Mouse (Mus musculus) MEL (cell line): Measurements from ENCODE around the gene Aplf. TPM values are rescaled to one million over a fixed set of nuclear protein-coding genes. Genes with fewer than 3 reads are reported as not detected.

Experiments used
- DNase-seq: peaks from one replicate; pipeline ENCODE4 v3.0.0; 2011; ENCODE audit warnings: low read depth, low spot score
- H3K27ac ChIP-seq: 2 replicates; pipeline ENCODE4 v1.5.1; 2012; ENCODE audit warnings: low read depth, mild to moderate bottlenecking, control low read depth, low read length, moderate library complexity; ENCODE audit not compliant: control insufficient read depth
- H3K27me3 ChIP-seq, 2 experiments: fragments of 150-350 bp in 1 of 2; sonication (generic) in 1 of 2; 2 replicates each; pipeline ENCODE4 v1.6.1; 2012; ENCODE audit warnings: low read length in 2 of 2, mild to moderate bottlenecking in 2 of 2, improper control_type of control experiment in 1 of 2, moderate library complexity in 1 of 2; ENCODE audit not compliant: insufficient read depth in 2 of 2, control insufficient read depth in 1 of 2
- H3K36me3 ChIP-seq, 2 experiments: 2 replicates each; pipeline ENCODE4 v1.6.1; 2012 to 2014; ENCODE audit warnings: low read length in 2 of 2, improper control_type of control experiment in 1 of 2, inconsistent platforms in 1 of 2, mild to moderate bottlenecking in 1 of 2; ENCODE audit not compliant: insufficient read depth in 2 of 2, control insufficient read depth in 1 of 2
- H3K4me1 ChIP-seq, 2 experiments: fragments of 150-350 bp in 1 of 2; sonication (generic) in 1 of 2; 2 replicates each; pipeline ENCODE4 v1.6.1; 2012; ENCODE audit warnings: low read length in 2 of 2, improper control_type of control experiment in 1 of 2, mild to moderate bottlenecking in 1 of 2; ENCODE audit not compliant: insufficient read depth in 2 of 2, control insufficient read depth in 1 of 2
- H3K4me3 ChIP-seq, 2 experiments: fragments of 150-350 bp in 1 of 2; sonication (generic) in 1 of 2; 2 replicates each; pipeline ENCODE4 v1.5.1; 2012; ENCODE audit warnings: low read depth in 2 of 2, low read length in 2 of 2, mild to moderate bottlenecking in 2 of 2, moderate library complexity in 2 of 2, control low read depth in 1 of 2, improper control_type of control experiment in 1 of 2; ENCODE audit not compliant: control insufficient read depth in 1 of 2, insufficient read depth in 1 of 2
- H3K79me2 ChIP-seq: 2 replicates; pipeline ENCODE4 v1.6.1; 2012; ENCODE audit warnings: mild to moderate bottlenecking, low read length, moderate library complexity; ENCODE audit not compliant: control insufficient read depth, poor library complexity, insufficient read depth
- H3K9ac ChIP-seq: 2 replicates; pipeline ENCODE4 v1.6.1; 2012; ENCODE audit warnings: low read depth, mild to moderate bottlenecking, control low read depth, low read length, moderate library complexity; ENCODE audit not compliant: control insufficient read depth, poor library complexity, severe bottlenecking
- H3K9me3 ChIP-seq: fragments of 150-350 bp; sonication (generic); replicated peaks from 2 replicates; pipeline ENCODE4 v1.6.1; 2012; ENCODE audit warnings: mild to moderate bottlenecking, low read length, improper control_type of control experiment, moderate library complexity; ENCODE audit not compliant: insufficient read depth
- ETS1 ChIP-seq: IDR thresholded peaks from 2 replicates; pipeline ENCODE4 v1.6.1; 2012; ENCODE audit warnings: low read depth, mild to moderate bottlenecking, inconsistent platforms, low read length, improper control_type of control experiment, moderate library complexity
- GABPA ChIP-seq: IDR thresholded peaks from 2 replicates; pipeline ENCODE4 v1.6.1; 2012; ENCODE audit warnings: low read depth, mild to moderate bottlenecking, inconsistent platforms, low read length, improper control_type of control experiment, moderate library complexity
- HCFC1 ChIP-seq: IDR thresholded peaks from 2 replicates; pipeline ENCODE4 v1.6.1; 2012; ENCODE audit warnings: low read depth, mild to moderate bottlenecking, inconsistent platforms, low read length, improper control_type of control experiment, moderate library complexity
- MAX ChIP-seq: IDR thresholded peaks from 2 replicates; pipeline ENCODE4 v1.6.1; 2011; ENCODE audit warnings: low read length, improper control_type of control experiment
- MAZ ChIP-seq: IDR thresholded peaks from 2 replicates; pipeline ENCODE4 v1.6.1; 2012; ENCODE audit warnings: low read depth, mild to moderate bottlenecking, inconsistent platforms, low read length, improper control_type of control experiment
- MEF2A ChIP-seq: IDR thresholded peaks from 2 replicates; pipeline ENCODE4 v1.6.1; 2014; ENCODE audit warnings: low read depth, mild to moderate bottlenecking, inconsistent platforms, low read length, improper control_type of control experiment; ENCODE audit not compliant: poor library complexity, insufficient replicate concordance, severe bottlenecking; ENCODE audit errors: extremely low read depth
- MXI1 ChIP-seq: IDR thresholded peaks from 2 replicates; pipeline ENCODE4 v1.6.1; 2011; ENCODE audit warnings: mild to moderate bottlenecking, low read depth, low read length, improper control_type of control experiment
- MYC ChIP-seq: IDR thresholded peaks from 2 replicates; pipeline ENCODE4 v1.6.1; 2011; ENCODE audit warnings: low read depth, mild to moderate bottlenecking, low read length, improper control_type of control experiment, moderate library complexity
- TBP ChIP-seq: IDR thresholded peaks from 2 replicates; pipeline ENCODE4 v1.8.0; 2011; ENCODE audit warnings: low read depth, low read length, improper control_type of control experiment
- USF2 ChIP-seq, 2 experiments: IDR thresholded peaks; 2 replicates each; pipeline ENCODE4 v1.6.1; 2011 to 2012; ENCODE audit warnings: improper control_type of control experiment in 2 of 2, low read length in 2 of 2, borderline replicate concordance in 1 of 2, inconsistent platforms in 1 of 2, low read depth in 1 of 2, mild to moderate bottlenecking in 1 of 2; ENCODE audit not compliant: insufficient read depth in 1 of 2
- ZNF384 ChIP-seq: IDR thresholded peaks from 2 replicates; pipeline ENCODE4 v1.6.1; 2012; ENCODE audit warnings: low read depth, mild to moderate bottlenecking, inconsistent platforms, low read length, improper control_type of control experiment
- polyA plus RNA-seq, 2 experiments: library from polyadenylated mRNA; stranded (reverse) in 1 of 2; unstranded in 1 of 2; fragments of >175 nt in 1 of 2; fragments of >200 nt in 1 of 2; gene quantifications; 2 replicates each; pipeline versions ENCODE4 v1.2.1 to v1.2.4; 2012; ENCODE audit warnings: low replicate concordance in 2 of 2, low read depth in 1 of 2; ENCODE audit not compliant: insufficient read length in 2 of 2, insufficient read depth in 1 of 2, missing spikeins in 1 of 2
- total RNA-seq: library from RNA; depleted of rRNA; stranded (reverse); fragments of 300-350 nt; gene quantifications from 2 replicates; pipeline ENCODE4 v1.2.3, GENCODE M21; 2012

Aplf gene
- total and polyA plus RNA-seq, 3 experiments, result 12.6 to 20.3 TPM; not detected in 1

DNA sequence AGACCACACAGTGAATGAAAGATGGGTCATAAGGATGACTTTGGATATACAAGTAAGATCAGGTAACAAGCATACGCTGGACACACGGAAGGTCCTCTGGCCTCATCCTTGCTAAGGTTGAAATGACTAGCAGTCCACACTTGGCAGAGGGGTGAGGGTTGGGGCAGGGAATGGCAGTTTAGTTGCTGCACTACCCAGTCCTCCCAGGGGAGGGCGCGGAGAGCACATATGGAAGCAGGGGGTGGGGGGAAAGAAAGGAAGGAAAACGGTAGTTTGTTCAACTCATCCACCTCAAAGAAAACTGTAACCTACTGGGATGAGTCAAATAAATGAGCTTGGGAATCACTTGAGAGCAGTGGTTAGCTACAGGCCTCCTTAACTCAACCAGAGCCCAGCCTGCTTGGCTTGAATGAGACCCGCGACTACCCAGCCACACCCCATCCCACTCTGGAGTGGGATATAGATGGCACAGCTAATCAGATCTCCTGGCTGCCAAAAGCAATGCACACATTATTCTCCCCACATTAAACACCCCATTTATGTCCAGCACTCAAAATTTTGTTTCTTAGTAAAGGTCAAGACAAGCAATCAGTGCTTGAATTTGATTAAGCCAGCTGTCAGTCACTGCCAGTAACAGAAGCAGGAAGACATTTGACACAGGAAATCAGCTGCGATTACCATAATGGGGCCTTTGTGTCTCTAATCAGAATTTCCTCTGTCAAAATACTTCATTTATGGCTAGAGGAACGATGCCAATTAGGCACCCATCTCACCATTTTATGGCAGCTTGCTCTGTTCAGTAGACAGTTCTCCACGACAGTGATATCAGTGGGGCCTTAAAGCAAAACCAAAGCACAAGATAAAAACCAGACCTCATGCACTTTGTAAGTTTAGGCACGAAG, 56.9 kb downstream of the Aplf start (continued):
- TF ChIP-seq MEF2A (no peak), USF2 (IDR thresholded peaks at IDR 0.05; ENCODE audit: borderline replicate concordance in 1 of 2, insufficient read depth in 1 of 2, low read depth in 1 of 2, low read length in 2 of 2) (no peak), HCFC1 (no peak), MXI1 (no peak), ETS1 (0 out of 2 replicates have a peak, but pooled peaks have one; percentile 24), MYC (no peak)

- DNase-seq, result no peak
- Histone ChIP-seq H3K79me2 (no peaks in the 10 kb centered on the region), H3K9ac (no peak overlapping the region), H3K4me1 (peaks cover 0 to 4% of the 10 kb centered on the region in 2 experiments; a peak in 1 of 4 replicates), H3K9me3 (no peaks in the 10 kb centered on the region), H3K4me3 (no peak overlapping the region), H3K27me3 (peaks cover 8 to 18% of the 10 kb centered on the region in 2 experiments), H3K27ac (no peak overlapping the region), H3K36me3 (no peaks in the 10 kb centered on the region)
- TF ChIP-seq GABPA (no peak), ZNF384 (no peak), TBP (no peak)
Measured at GRCm38 (mm10) chr6:87599825-87600224, 72.2 kb downstream of the Aplf start.

DNA sequence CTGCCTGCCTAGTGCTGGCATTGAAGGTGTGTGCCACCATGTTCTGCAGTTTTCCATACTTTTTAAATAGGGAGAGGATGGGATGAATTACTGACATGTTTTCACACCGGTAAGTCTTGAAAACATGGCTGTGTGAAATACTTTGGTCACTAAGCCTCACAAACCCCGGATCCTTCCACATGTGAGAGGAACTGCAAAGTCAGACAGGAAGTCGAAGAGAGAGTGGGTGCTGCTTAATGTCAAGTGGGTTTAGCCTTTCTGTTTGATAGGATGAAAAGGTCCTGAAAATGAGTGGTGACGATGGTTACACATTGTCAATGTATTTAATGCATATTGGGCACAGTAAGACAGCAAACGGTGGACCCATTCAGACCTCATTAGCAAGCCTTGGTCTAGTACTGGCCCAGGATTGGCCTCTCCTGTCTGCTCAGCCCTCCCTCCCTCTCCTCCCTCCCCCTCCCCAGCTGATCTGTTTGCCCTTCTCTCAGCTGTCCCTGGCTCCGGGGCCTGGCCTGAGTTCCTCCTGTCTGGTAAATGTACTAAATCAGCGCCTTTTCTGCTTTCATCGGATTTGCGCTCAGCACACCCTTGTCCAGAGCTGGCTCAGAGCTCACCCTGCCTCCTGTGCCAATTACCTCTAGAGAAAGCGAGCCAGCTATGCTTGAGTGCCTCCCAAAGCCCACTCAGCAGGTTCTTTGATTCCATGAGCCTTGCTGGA, 74.7 kb downstream of the Aplf start:
- DNase-seq, result peak; percentile 17
- H3K4me1 ChIP-seq, result peaks cover 0 to 4% of the 10 kb centered on the region in 2 experiments; a peak in 1 of 4 replicates
- no peaks in the 10 kb centered on the region for H3K36me3 ChIP-seq
- no peak overlapping the region for H3K9ac ChIP-seq
- H3K79me2 ChIP-seq, result no peaks in the 10 kb centered on the region
- H3K27me3 ChIP-seq, result peaks cover 1 to 9% of the 10 kb centered on the region in 2 experiments; a peak in 3 of 4 replicates
- TF ChIP-seq MAZ (no peak), MAX (no peak)
- H3K4me3 ChIP-seq, result no peak overlapping the region
- H3K9me3 ChIP-seq, result no peaks in the 10 kb centered on the region
- H3K27ac ChIP-seq, result no peak overlapping the region
